ENCODE assay signal across 8 mouse cellular contexts in the genomic region with DNA sequence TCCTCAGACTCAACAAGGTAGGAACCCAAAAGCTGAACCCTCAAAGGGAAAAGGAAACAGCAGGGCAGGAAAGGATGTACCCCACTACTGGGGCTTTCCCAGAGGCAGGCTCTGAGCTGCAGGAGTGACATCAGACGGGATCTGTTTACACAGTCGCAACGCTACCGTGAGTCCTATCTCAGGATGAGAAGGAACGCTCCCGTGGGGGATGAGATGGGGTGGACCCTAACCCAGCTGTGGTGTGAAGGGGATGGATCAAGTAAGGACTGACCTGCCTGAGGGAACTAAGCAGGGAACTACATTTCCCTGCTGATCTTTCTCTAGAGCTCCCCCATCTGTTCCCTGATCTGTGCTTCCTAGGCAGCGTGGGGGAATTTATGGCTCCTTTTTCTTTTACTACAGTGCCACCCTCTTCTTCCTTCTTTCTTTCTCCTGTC. TPM values are rescaled to one million over a fixed set of nuclear protein-coding genes. Genes with fewer than 3 reads are reported as not detected.
DNase-seq lines count a peak whose midpoint lies in the region; ATAC-seq and TF ChIP-seq lines count a peak whose summit lies in the region.

Gene Sys1, plus strand, starts transcription at position 101 of the 437 bp plus-strand sequence.

- H3K27me3 ChIP-seq in cerebellum, adult 2 months (ENCODE audit: control insufficient read depth, insufficient read depth, low read length) = no peaks in the 10 kb centered on the region
- H3K27me3 ChIP-seq in hindbrain, embryonic 12.5 days = peaks cover 2% of the 10 kb centered on the region; the same call in 1 of the 2 replicates
- H3K27me3 ChIP-seq in midbrain, embryonic 13.5 days = no peaks in the 10 kb centered on the region

- 4% methylated on average over 7 of the region's 7 CpGs for WGBS in cerebellum, adult 2 months
- WGBS in hindbrain, embryonic 12.5 days = under 1% methylated on average over 7 of the region's 7 CpGs
- WGBS in midbrain, embryonic 13.5 days = 4% methylated on average over 7 of the region's 7 CpGs

- no peak for TF ChIP-seq POLR2A in cerebellum, adult 2 months (IDR thresholded peaks at IDR 0.05; ENCODE audit: borderline replicate concordance, insufficient read depth, low read length)

- H3K27ac ChIP-seq in cerebellum, adult 2 months (ENCODE audit: insufficient read depth, low read length) = no peak within 1 kb of the TSS
- H3K27ac ChIP-seq in hindbrain, embryonic 12.5 days = 0 out of 2 replicates have a peak within 1 kb of the TSS, but pooled peaks have one; percentile 30
- H3K27ac ChIP-seq in midbrain, embryonic 13.5 days = no peak within 1 kb of the TSS

- peak within 1 kb of the TSS; percentile 4; the same call in 1 of the 2 replicates for H3K9ac ChIP-seq in hindbrain, embryonic 12.5 days
- H3K9ac ChIP-seq in midbrain, embryonic 13.5 days (replicated peaks) = peak within 1 kb of the TSS; percentile 55

- H3K4me1 ChIP-seq in cerebellum, adult 2 months (ENCODE audit: control insufficient read depth, insufficient read depth, low read length) = no peaks in the 10 kb centered on the region; the same call in 1 of the 2 replicates
- H3K4me1 ChIP-seq in hindbrain, embryonic 12.5 days = peaks cover 12% of the 10 kb centered on the region
- H3K4me1 ChIP-seq in midbrain, embryonic 13.5 days (replicated peaks) = peaks cover 13% of the 10 kb centered on the region

- TF ChIP-seq CTCF in cerebellum, adult 2 months (IDR thresholded peaks at IDR 0.05; ENCODE audit: borderline replicate concordance, insufficient read depth, low read depth, low read length) = no peak

- no peak for ATAC-seq in hindbrain, embryonic 12.5 days (ENCODE audit: low FRiP score)
- ATAC-seq in midbrain, embryonic 13.5 days = no peak

- no peak for DNase-seq in cerebellum, adult 2 months
- no peak for DNase-seq in cerebellum, adult 9-10 months
- peak; percentile 43 for DNase-seq in adrenal gland, postnatal 10 days
- DNase-seq in frontal cortex, adult 2 months (ENCODE audit: extremely low spot score in 1 of 2, low spot score in 1 of 2) = peak; percentile 25 to 69
- peak; percentile 33 to 46 for DNase-seq in layer of hippocampus, postnatal 25 days (ENCODE audit: extremely low spot score in 1 of 2, low spot score in 1 of 2)
- no peak for DNase-seq in cerebellum, adult 11 months

- no peaks in the 10 kb centered on the region for H3K36me3 ChIP-seq in hindbrain, embryonic 12.5 days
- no peaks in the 10 kb centered on the region for H3K36me3 ChIP-seq in midbrain, embryonic 13.5 days

- H3K4me3 ChIP-seq in cerebellum, adult 2 months (replicated peaks; ENCODE audit: insufficient read depth, low read depth, low read length) = peak within 1 kb of the TSS; percentile 1
- H3K4me3 ChIP-seq in hindbrain, embryonic 12.5 days = no peak within 1 kb of the TSS
- 0 out of 2 replicates have a peak within 1 kb of the TSS, but pooled peaks have one; percentile 14 for H3K4me3 ChIP-seq in midbrain, embryonic 13.5 days (replicated peaks)

- peak within 1 kb of the TSS; percentile 30 for H3K4me2 ChIP-seq in hindbrain, embryonic 12.5 days (replicated peaks)
- H3K4me2 ChIP-seq in midbrain, embryonic 13.5 days (replicated peaks) = peak within 1 kb of the TSS; percentile 38

- no peaks in the 10 kb centered on the region for H3K9me3 ChIP-seq in hindbrain, embryonic 12.5 days (replicated peaks)
- H3K9me3 ChIP-seq in midbrain, embryonic 13.5 days = no peaks in the 10 kb centered on the region

RNA-seq across cellular contexts. Expression of gene Sys1, which starts in this region (rescaled TPM):
- 73.7 and 75.4 TPM in 2 replicates for polyA plus RNA-seq in cerebellum, adult 2 months (2012; rRNA removed)
- 10 to 100 TPM; 31.7 to 34.5 TPM for total RNA-seq in adrenal gland, postnatal 10 days (2021)
- polyA plus RNA-seq in frontal cortex, adult 2 months (2012; rRNA removed) = 58.1 and 59.1 TPM in 2 replicates
- polyA plus RNA-seq in hindbrain, embryonic 12.5 days (2016; fragmentation: Nextera tagmentation; extraction: Ambion mirVana) = 65.1 and 71.5 TPM in 2 replicates
- 10 to 100 TPM; 41.0 to 45.2 TPM for total RNA-seq in layer of hippocampus, postnatal 25 days (2021)
- polyA plus RNA-seq in midbrain, embryonic 13.5 days (2015; fragmentation: Nextera tagmentation; extraction: Ambion mirVana) = 77.6 and 81.1 TPM in 2 replicates

Comparison
In these comparisons a context has a peak if more than half of its experiments do, and no peak if none do; other contexts are left out.
1. DNase-seq: peak in adrenal gland, postnatal 10 days (single experiment), frontal cortex, adult 2 months (2 of 2) and layer of hippocampus, postnatal 25 days (2 of 2); none in cerebellum, adult 2 months (0 of 2), cerebellum, adult 9-10 months (single experiment) and cerebellum, adult 11 months (single experiment).